Mouse (Mus musculus): ENCODE data around the gene Tanc1. TPM values are rescaled to one million over a fixed set of nuclear protein-coding genes. Genes with fewer than 3 reads are reported as not detected.
A peak's percentile ranks its signal among the peaks of the same experiment; 100 is the strongest.

The Tanc1 gene
- total RNA-seq, 2 experiments from 2014 or later = 20.9 to 32.2 TPM

GRCm38 (mm10) chr2:59713626-59714556 is 102.0 kb downstream of the Tanc1 start:
- DNase-seq (ENCODE audit: low spot score in 2 of 2) = no peak

GRCm38 (mm10) chr2:59714992-59715391 is 103.2 kb downstream of the Tanc1 start:
- DNase-seq (ENCODE audit: low spot score in 2 of 2) = no peak

DNA sequence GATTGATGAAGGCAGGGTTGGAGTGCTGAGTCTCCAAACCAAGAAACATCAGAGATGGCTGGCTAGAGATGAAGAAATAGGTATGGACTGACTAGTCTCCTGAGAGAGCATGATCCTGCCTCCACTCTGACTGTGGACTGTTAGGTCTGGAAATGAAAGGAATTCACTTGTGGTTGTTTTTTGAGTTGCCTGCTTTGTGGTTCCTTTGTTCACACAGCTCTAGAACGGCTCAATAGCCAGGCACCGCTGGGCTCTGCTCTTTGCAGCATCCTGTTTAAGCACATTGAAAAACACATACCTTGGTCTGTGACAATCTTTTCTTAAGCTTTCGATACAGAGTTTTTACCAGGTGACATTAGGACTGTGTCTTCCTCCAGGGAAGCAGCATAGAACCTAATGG is 104.6 kb downstream of the Tanc1 start:
- DNase-seq (ENCODE audit: low spot score in 2 of 2) = no peak

GRCm38 (mm10) chr2:59717746-59718294 is 106.0 kb downstream of the Tanc1 start:
- no peak for DNase-seq (ENCODE audit: low spot score in 2 of 2)

DNA sequence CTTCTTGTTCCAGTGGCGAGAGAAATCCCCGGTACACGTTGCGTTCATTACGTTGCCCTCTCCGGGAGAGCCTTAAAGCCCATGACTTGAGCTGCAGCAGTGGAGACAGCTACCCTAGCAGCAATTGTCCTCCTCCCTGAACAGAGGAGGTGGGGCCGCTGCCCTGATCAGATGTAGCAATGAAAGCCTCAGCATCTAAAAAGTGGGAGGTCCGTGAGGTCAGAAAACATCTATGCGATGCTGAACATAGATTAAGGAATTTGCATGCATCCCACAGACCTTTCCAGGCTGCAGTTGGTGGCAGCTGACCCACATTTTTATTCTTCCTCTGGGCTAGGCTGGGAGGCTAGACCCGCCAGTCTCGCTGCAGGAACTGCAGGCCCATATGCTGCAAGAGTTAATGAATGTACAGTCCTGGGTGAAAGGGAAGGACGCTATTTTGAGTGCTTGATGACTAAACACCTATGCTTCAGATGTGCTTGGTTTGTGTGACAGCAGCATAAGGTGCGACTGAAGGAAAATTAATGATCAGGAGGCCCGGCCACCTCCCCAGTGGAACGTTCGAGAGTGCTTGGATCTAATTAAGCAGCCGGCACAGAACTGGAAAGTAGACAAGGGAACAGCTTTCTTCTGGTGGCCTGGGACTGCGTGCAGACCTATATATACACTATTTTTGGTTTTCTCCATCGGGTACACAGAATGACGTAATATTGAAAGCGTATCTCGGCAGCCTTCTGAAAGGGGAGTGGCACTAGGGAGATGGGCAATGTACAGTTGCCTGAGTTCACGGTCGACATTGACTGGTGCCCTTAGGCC is 107.0 kb downstream of the Tanc1 start:
- no peak for DNase-seq (ENCODE audit: low spot score in 2 of 2)

DNA sequence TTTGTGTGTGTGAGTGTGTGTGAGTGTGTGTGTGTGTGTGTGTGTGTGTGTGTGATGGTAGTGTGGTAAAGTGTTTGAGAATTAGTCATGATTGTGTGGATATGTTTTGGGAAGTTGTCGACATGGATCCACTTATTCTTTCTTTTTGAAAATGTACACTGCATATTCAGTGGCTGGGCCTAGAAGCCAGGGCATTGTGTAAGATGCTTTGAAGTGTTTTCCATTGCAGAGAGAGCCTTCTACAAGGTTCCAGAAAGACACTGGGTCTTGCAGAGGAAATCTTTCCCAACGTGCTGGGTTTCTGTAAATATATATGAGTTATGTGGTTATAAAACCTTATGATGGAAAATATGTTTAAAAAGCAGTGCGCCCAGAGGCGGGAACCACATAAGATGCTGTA is 108.0 kb downstream of the Tanc1 start:
- no peak for DNase-seq (ENCODE audit: low spot score in 2 of 2)

GRCm38 (mm10) chr2:59721119-59721518 is 109.3 kb downstream of the Tanc1 start:
- DNase-seq (ENCODE audit: low spot score in 2 of 2) = no peak

- no peak for DNase-seq (ENCODE audit: low spot score in 2 of 2)
These were observed 109.9 kb downstream of the Tanc1 start for GRCm38 (mm10) chr2:59721758-59722157.

DNA sequence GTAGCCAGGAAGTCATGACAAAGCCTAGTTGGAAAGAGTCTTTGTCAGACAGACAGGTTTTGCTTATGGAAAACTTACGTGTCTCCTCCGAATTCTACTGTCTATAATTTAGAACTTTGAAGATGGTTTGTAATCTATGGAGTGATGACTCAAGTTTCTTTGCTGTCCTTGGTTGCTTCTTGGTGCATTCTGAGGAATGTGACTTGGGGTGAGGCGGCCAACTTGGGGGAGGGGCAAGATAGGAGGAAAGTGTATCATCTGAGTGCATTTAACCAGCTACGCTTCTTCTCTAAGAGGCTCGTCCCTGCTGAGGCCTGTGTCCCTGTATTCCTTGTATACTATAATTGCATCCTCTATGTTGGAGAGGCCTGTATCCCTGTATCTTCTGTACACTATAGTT is 111.5 kb downstream of the Tanc1 start:
- no peak for DNase-seq (ENCODE audit: low spot score in 2 of 2)

GRCm38 (mm10) chr2:59725518-59726185 is 113.8 kb downstream of the Tanc1 start:
- no peak for DNase-seq (ENCODE audit: low spot score in 2 of 2)

DNA sequence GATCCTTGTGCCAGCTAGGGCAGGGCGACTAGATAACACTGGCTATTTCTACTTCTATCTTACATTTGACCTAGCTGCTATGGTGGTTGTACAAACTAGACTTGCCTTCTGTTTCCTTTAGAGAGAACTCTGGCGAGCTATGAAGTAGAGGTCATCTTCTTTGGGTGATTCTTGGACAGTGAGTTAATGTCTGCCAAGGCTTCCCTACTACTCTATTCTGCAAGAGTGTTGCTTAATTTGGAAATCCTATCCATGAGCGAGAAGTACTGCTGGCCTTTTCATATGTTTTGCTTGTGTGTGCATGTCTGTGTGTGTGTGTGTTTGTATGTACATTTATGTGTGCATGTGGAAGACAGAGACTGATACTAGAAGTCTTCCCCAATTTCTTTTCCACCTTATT is 120.0 kb downstream of the Tanc1 start:
- DNase-seq (ENCODE audit: low spot score in 2 of 2) = no peak

DNA sequence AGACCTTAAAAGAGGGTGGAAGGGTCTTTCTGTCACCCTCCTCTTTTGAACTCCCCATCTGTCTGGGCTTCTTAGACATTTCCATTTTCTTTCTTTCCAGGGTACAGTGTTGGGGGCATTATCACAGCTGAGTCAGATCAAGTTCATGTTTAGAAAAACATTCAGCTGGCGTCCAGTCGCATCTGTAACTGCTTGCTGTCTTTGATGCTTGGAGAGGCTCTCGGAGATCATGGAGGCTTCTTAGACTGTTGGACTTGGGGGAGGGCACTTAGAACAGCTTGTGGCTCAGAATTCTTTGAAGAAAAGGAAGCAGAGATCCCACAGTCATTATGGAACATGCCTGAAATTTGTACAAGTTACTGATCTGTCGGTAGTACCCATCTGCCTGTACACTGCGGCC is 121.6 kb downstream of the Tanc1 start:
- DNase-seq (ENCODE audit: low spot score in 2 of 2) = no peak

GRCm38 (mm10) chr2:59736401-59736898 is 124.6 kb downstream of the Tanc1 start:
- peak; percentile 55 for DNase-seq (ENCODE audit: low spot score in 2 of 2)

- DNase-seq (ENCODE audit: low spot score in 2 of 2) = no peak
These were observed 125.5 kb downstream of the Tanc1 start for GRCm38 (mm10) chr2:59737368-59737767.

DNA sequence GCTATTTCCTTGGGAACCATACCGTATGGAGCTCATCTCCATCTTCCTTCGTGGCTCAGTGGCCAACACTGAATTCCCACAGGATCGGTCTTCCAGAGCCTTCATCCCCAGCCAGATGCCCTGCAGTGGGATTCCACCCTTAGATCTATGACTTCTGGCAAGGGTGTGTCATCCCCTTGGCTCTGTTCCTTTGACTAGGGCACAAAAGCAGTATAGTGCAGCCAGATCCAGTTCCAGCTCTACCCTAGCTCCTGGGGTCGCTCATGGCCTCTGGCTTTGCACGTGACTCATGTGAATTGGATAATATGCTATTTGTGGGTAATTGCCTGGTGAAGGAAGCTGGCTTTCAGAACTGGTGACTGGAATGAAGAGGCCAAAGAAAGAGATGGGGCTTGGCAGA is 126.5 kb downstream of the Tanc1 start:
- DNase-seq (ENCODE audit: low spot score in 2 of 2) = no peak

DNA sequence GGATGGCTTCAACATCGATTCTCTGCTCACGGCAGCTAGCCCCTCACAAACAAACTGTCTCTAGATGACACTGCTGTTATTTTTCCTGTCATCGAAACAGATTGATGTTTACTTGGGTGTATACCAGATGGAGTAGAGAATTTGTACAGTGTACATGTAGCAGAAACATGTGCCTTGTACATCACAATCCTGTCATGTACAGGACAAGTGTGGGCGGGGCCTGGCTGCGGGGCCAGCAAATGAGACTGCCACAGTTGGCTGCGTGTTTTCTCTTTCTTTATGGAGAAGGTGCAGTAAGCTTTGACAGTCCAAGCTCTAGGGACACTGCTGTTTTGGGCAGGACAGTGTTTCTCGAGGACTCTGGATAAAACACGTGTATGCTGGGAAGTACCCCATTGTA is 127.2 kb downstream of the Tanc1 start:
- DNase-seq (ENCODE audit: low spot score in 2 of 2) = no peak

- DNase-seq (ENCODE audit: low spot score in 2 of 2) = no peak
These were observed 130.8 kb downstream of the Tanc1 start for GRCm38 (mm10) chr2:59742500-59743116.

DNA sequence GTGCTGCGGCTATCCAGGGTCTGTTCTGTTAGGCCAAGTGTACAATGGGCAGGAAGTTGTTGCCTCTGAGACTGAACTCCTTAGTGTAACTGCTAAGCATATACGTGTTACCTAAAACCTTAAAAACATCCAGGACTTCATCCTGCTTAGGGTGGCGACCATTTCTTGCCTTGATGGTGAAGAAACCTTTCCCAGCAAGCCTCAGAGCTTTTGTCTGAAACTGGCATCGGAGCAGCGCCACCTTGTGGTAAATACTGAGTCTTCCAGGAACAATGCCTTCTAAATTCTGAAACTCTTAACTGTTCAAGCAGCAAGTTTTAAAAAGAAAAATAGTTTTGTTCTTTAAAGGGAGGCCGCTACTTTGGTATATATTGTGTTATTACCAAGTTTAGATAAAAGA is 133.6 kb downstream of the Tanc1 start:
- DNase-seq (ENCODE audit: low spot score in 2 of 2) = peak; percentile 67 to 75

GRCm38 (mm10) chr2:59746070-59746469 is 134.2 kb downstream of the Tanc1 start:
- DNase-seq (ENCODE audit: low spot score in 2 of 2) = no peak

GRCm38 (mm10) chr2:59747757-59748156 is 135.9 kb downstream of the Tanc1 start:
- no peak for DNase-seq (ENCODE audit: low spot score in 2 of 2)

DNA sequence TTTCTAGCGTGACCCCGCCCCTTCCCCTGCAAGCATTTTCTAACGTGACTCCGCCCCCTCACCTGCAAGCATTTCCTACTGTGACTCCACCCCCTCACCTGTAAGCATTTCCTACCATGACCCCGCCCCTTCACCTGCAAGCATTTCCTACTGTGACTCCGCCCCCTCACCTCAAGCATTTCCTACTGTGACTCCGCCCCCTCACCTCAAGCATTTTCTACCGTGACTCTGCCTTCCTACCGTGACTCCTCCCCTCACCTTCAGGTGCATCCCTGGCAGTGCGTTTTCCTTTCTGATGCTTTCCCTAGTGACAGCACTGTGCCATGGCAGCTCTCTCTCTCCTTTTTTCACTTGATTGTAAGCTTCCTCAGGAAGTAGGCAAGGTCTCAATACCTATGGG is 137.5 kb downstream of the Tanc1 start:
- DNase-seq (ENCODE audit: low spot score in 2 of 2) = no peak

Data from layer of hippocampus, postnatal 10 days (tissue).